Mouse (Mus musculus) heart, adult 2 months (tissue): ENCODE measurements around the gene Eda.

Experiments
- CTCF ChIP-seq: fragments of 200-600 bp; IDR thresholded peaks from 2 replicates; pipeline ENCODE4 v1.8.1; 2022; ENCODE audit warnings: antibody characterized with exemption, mild to moderate bottlenecking, moderate library complexity
- POLR2A ChIP-seq: fragments of 200-500 bp; IDR thresholded peaks from 2 replicates; pipeline ENCODE4 v1.6.1; 2011; ENCODE audit warnings: mild to moderate bottlenecking, low read depth, low read length, control low read depth; ENCODE audit not compliant: insufficient read depth

DNA sequence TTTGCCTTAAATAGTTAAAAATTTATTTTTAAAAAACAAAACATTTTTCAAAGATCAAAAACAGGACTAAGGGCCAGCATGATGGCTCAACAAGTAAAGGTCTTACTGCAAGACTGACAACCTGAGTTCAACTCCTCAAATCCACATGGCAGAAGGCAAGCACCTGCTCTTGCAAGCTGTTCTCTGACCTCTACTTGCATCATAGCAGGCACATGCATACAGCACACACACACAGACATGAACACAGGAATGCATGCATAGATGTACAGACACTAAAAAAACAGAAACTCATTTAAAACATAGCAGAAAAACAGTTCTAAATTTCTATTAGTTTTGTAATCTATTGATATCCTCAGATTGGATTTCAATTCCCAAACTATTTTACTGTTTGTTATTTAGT lies 338.2 kb downstream of the Eda start:
- no peak for TF ChIP-seq CTCF
- no peak for TF ChIP-seq POLR2A
